Mouse (Mus musculus) forebrain, embryonic 10.5 days (tissue): ENCODE results near the gene Snhg11. TPM values are rescaled to one million over a fixed set of nuclear protein-coding genes. Genes with fewer than 3 reads are reported as not detected.

Experiments used
- DNase-seq: peaks from one replicate; pipeline ENCODE4 v3.0.0-alpha.2; 2017; ENCODE audit warnings: low spot score; ENCODE audit errors: extremely low spot score
- H3K27ac ChIP-seq: fragments of 300-500 bp; sonication (generic); 2 replicates; pipeline ENCODE4 v1.5.1; 2016; ENCODE audit warnings: mild to moderate bottlenecking
- H3K27me3 ChIP-seq: fragments of 300-500 bp; sonication (generic); 2 replicates; pipeline ENCODE4 v1.6.1; 2016; ENCODE audit warnings: mild to moderate bottlenecking; ENCODE audit not compliant: poor library complexity, severe bottlenecking
- H3K36me3 ChIP-seq: fragments of 300-500 bp; sonication (generic); replicated peaks from 2 replicates; pipeline ENCODE4 v1.6.1; 2016; ENCODE audit warnings: mild to moderate bottlenecking, moderate library complexity
- H3K4me1 ChIP-seq: fragments of 300-500 bp; sonication (generic); 2 replicates; pipeline ENCODE4 v1.6.1; 2016
- H3K4me3 ChIP-seq: fragments of 300-500 bp; sonication (generic); 2 replicates; pipeline ENCODE4 v1.5.1; 2016; ENCODE audit warnings: mild to moderate bottlenecking, moderate library complexity
- H3K9me3 ChIP-seq: fragments of 300-500 bp; sonication (generic); 2 replicates; pipeline ENCODE4 v1.6.1; 2016; ENCODE audit warnings: mild to moderate bottlenecking, moderate library complexity
- WGBS: fragments of 180-500 bp; shearing (Covaris S2); methylation state at CpG from one replicate; pipeline ENCODE4 v1.1.7; 2016; 5-methylcytosine and 5-hydroxymethylcytosine counted together
- polyA plus RNA-seq: library from polyadenylated mRNA; unstranded; fragments of >200 nt; fragmentation: Nextera tagmentation; extraction: Ambion mirVana; gene quantifications from 2 replicates; pipeline ENCODE4 v1.2.1, GENCODE M21; 2016

The Snhg11 gene
- polyA plus RNA-seq: 16.2 and 17.9 TPM in 2 replicates

- Histone ChIP-seq H3K4me3 (peak within 1 kb of the TSS; percentile 60), H3K4me1 (peaks cover 18% of the 10 kb centered on the region), H3K27ac (peak within 1 kb of the TSS; percentile 72), H3K36me3 (no peaks in the 10 kb centered on the region), H3K9me3 (no peaks in the 10 kb centered on the region), H3K27me3 (peaks cover 43% of the 10 kb centered on the region)
- DNase-seq: peak; percentile 79
- WGBS: 1% methylated on average over 36 of the region's 36 CpGs
Measured at GRCm38 (mm10) chr2:158375443-158376122, at the start of gene Snhg11. TSS of gene Snhg11 (plus strand) at chr2:158375638.

GRCm38 (mm10) chr2:158334356-158334755 lies 41.1 kb upstream of the Snhg11 start:
- Histone ChIP-seq H3K27ac (no peak overlapping the region), H3K4me1 (peaks cover 8% of the 10 kb centered on the region; the same call in 1 of the 2 replicates), H3K36me3 (no peaks in the 10 kb centered on the region), H3K27me3 (no peaks in the 10 kb centered on the region), H3K4me3 (no peak overlapping the region), H3K9me3 (no peaks in the 10 kb centered on the region)
- 90% methylated on average over 13 of the region's 13 CpGs for WGBS
- DNase-seq: no peak

GRCm38 (mm10) chr2:158337698-158338097 lies 37.7 kb upstream of the Snhg11 start:
- Histone ChIP-seq H3K36me3 (no peaks in the 10 kb centered on the region), H3K27ac (no peak overlapping the region), H3K4me1 (peaks cover 8% of the 10 kb centered on the region; the same call in 1 of the 2 replicates), H3K27me3 (no peaks in the 10 kb centered on the region), H3K4me3 (no peak overlapping the region), H3K9me3 (no peaks in the 10 kb centered on the region)
- 84% methylated on average over 10 of the region's 10 CpGs for WGBS
- no peak for DNase-seq

GRCm38 (mm10) chr2:158339948-158340564 lies 35.4 kb upstream of the Snhg11 start:
- Histone ChIP-seq H3K27ac (no peak overlapping the region), H3K36me3 (no peaks in the 10 kb centered on the region), H3K9me3 (no peaks in the 10 kb centered on the region), H3K4me1 (peaks cover 15% of the 10 kb centered on the region), H3K4me3 (no peak overlapping the region), H3K27me3 (no peaks in the 10 kb centered on the region)
- DNase-seq: peak; percentile 68
- 41% methylated on average over 11 of the region's 11 CpGs for WGBS

- Histone ChIP-seq H3K36me3 (no peaks in the 10 kb centered on the region), H3K9me3 (no peaks in the 10 kb centered on the region), H3K27ac (no peak overlapping the region), H3K4me3 (no peak overlapping the region), H3K4me1 (peaks cover 9% of the 10 kb centered on the region), H3K27me3 (no peaks in the 10 kb centered on the region)
- DNase-seq: no peak
- WGBS: 89% methylated on average over 2 of the region's 2 CpGs
Measured at GRCm38 (mm10) chr2:158341324-158341723, 34.1 kb upstream of the Snhg11 start.

- H3K27ac ChIP-seq: peak overlapping the region; percentile 81
- H3K4me3 ChIP-seq: no peak overlapping the region
- peak; percentile 53 for DNase-seq
- H3K36me3 ChIP-seq: no peaks in the 10 kb centered on the region
- 35% methylated on average over 5 of the region's 5 CpGs for WGBS
- no peaks in the 10 kb centered on the region for H3K27me3 ChIP-seq
- H3K9me3 ChIP-seq: no peaks in the 10 kb centered on the region
- H3K4me1 ChIP-seq: peaks cover 7% of the 10 kb centered on the region
Measured at GRCm38 (mm10) chr2:158343495-158343894, 31.9 kb upstream of the Snhg11 start.

- Histone ChIP-seq H3K27ac (no peak overlapping the region), H3K36me3 (peaks cover 5% of the 10 kb centered on the region), H3K4me1 (peaks cover 7% of the 10 kb centered on the region), H3K27me3 (no peaks in the 10 kb centered on the region), H3K9me3 (no peaks in the 10 kb centered on the region), H3K4me3 (no peak overlapping the region)
- no peak for DNase-seq
- WGBS: 83% methylated on average over 6 of the region's 6 CpGs
Measured at GRCm38 (mm10) chr2:158346467-158346866, 29.0 kb upstream of the Snhg11 start.

GRCm38 (mm10) chr2:158347868-158348267 lies 27.6 kb upstream of the Snhg11 start:
- DNase-seq: peak; percentile 74
- peaks cover 7% of the 10 kb centered on the region for H3K4me1 ChIP-seq
- WGBS: 6% methylated on average over 6 of the region's 6 CpGs
- no peaks in the 10 kb centered on the region for H3K9me3 ChIP-seq
- no peak overlapping the region for H3K27ac ChIP-seq
- peaks cover 19% of the 10 kb centered on the region for H3K36me3 ChIP-seq
- no peak overlapping the region for H3K4me3 ChIP-seq
- H3K27me3 ChIP-seq: no peaks in the 10 kb centered on the region

GRCm38 (mm10) chr2:158352801-158353520 lies 22.5 kb upstream of the Snhg11 start:
- Histone ChIP-seq H3K27ac (no peak overlapping the region), H3K36me3 (peaks cover 70% of the 10 kb centered on the region), H3K9me3 (no peaks in the 10 kb centered on the region), H3K4me3 (no peak overlapping the region), H3K27me3 (no peaks in the 10 kb centered on the region), H3K4me1 (no peaks in the 10 kb centered on the region)
- no peak for DNase-seq
- 81% methylated on average over 3 of the region's 3 CpGs for WGBS

- Histone ChIP-seq H3K4me1 (peaks cover 15% of the 10 kb centered on the region), H3K36me3 (peaks cover 86% of the 10 kb centered on the region), H3K4me3 (no peak overlapping the region), H3K9me3 (no peaks in the 10 kb centered on the region), H3K27ac (no peak overlapping the region), H3K27me3 (no peaks in the 10 kb centered on the region)
- 88% methylated on average over 7 of the region's 7 CpGs for WGBS
- DNase-seq: no peak
Measured at GRCm38 (mm10) chr2:158354348-158355114, 20.9 kb upstream of the Snhg11 start.

- 87% methylated on average over 2 of the region's 2 CpGs for WGBS
- H3K27ac ChIP-seq: no peak overlapping the region
- no peaks in the 10 kb centered on the region for H3K9me3 ChIP-seq
- H3K27me3 ChIP-seq: no peaks in the 10 kb centered on the region
- peaks cover 22% of the 10 kb centered on the region for H3K4me1 ChIP-seq
- DNase-seq: no peak
- no peak overlapping the region for H3K4me3 ChIP-seq
- H3K36me3 ChIP-seq: peaks cover 93% of the 10 kb centered on the region
Measured at GRCm38 (mm10) chr2:158355238-158355637, 20.2 kb upstream of the Snhg11 start.

GRCm38 (mm10) chr2:158356121-158356520 lies 19.3 kb upstream of the Snhg11 start:
- Histone ChIP-seq H3K4me1 (peaks cover 26% of the 10 kb centered on the region), H3K27me3 (no peaks in the 10 kb centered on the region), H3K9me3 (no peaks in the 10 kb centered on the region), H3K27ac (no peak overlapping the region), H3K4me3 (no peak overlapping the region), H3K36me3 (peaks cover 95% of the 10 kb centered on the region)
- no peak for DNase-seq
- WGBS: 93% methylated on average over 5 of the region's 5 CpGs
